Mouse (Mus musculus): ENCODE data around the gene Fads6. TPM values are rescaled to one million over a fixed set of nuclear protein-coding genes. Genes with fewer than 3 reads are reported as not detected.

Gene Fads6
- polyA plus RNA-seq, 1 experiment: 15.3 TPM

DNA sequence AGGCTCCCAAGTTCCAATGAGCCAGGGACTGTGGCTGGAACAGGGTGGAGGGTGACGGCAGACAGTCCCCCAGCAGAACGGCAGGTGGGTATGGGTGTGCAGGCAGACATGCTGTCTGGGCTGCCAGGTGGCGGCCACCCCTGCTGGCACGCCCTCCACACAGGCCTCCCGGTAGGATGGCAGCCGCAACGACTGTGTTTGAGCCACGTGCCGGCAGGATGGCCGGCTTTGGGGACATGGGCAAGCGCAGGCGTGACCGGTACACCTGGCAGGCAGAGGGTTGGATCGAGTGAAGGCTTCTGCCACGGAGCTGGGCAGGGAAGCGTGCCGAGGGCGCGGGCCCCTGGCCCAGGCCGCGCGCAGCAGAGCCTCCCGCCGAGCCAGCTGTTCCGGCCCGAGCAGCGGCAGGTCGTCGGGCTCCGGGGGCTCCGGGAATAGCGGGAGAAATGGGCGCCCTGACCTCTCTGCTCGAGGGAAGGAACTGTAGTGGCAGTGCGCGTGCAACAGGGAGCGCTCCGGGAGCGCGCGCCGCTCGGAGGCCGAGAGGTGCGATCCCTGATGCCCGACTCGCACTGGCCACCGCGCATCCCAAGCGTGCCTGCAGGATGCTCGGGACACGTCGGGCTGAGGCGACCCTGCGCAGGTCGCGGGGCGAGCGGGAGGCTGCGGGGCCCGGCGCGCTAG lies 47.6 kb downstream of the Fads6 start:
- Histone ChIP-seq H3K4me1 (ENCODE audit: control insufficient read depth, insufficient read depth, low read length) (no peaks in the 10 kb centered on the region), H3K4me3 (ENCODE audit: insufficient read depth, low read length) (peak overlapping the region; percentile 28; the same call in 1 of the 2 replicates)

DNA sequence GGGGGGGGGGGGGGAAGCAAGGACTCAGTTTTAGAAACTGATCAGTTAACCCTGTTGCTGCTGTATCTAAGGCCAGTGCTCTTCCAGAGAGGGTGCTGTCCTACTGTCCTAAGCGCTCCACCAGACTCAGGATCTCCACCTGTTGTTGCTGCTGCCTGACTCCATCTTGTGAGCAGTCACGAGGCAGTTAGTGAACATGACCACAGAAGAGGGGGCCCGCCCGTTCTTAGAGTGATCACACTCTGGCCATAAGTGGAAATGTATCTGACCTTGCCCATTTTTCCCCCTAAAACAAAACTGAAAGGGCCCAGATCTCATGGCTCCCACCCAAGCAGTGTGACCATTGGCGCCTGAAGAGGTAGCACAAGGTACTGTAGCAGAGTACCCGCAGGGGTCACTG lies 49.5 kb downstream of the Fads6 start:
- H3K4me1 ChIP-seq (ENCODE audit: control insufficient read depth, insufficient read depth, low read length): no peaks in the 10 kb centered on the region
- H3K4me3 ChIP-seq (ENCODE audit: insufficient read depth, low read length): no peak overlapping the region
- no peak overlapping the region for H3K27ac ChIP-seq (ENCODE audit: insufficient read depth, low read length)
- TF ChIP-seq POLR2A (IDR thresholded peaks at IDR 0.05; ENCODE audit: extremely low read depth, insufficient read depth, low read length) (no peak), CTCF (IDR thresholded peaks at IDR 0.05; ENCODE audit: extremely low read depth, insufficient read depth, low read length) (no peak)

More for the DNA sequence above, 47.6 kb downstream of the Fads6 start:
- TF ChIP-seq POLR2A (IDR thresholded peaks at IDR 0.05; ENCODE audit: extremely low read depth, insufficient read depth, low read length) (no peak), CTCF (IDR thresholded peaks at IDR 0.05; ENCODE audit: extremely low read depth, insufficient read depth, low read length) (no peak)
- no peak overlapping the region for H3K27ac ChIP-seq (ENCODE audit: insufficient read depth, low read length)

DNA sequence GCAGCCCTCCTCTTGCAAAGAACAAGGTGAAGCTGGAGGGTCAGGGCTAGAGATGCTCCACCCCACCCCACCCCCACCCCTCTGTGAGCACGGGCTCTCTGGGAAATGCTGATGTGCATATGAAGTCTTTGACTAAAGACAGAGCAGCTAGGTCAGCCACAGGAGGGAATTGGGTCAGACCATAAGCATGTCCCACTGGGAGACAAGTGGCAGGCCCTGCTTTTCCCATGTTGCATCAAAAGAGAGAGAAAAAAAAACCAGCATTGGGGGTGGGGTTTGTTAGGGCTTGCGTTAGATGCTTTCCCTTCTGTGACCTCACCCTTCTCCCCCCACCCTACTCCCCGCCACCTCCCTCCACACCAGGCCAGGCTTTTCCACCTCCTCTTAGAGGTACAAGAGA lies 50.2 kb downstream of the Fads6 start:
- TF ChIP-seq POLR2A (IDR thresholded peaks at IDR 0.05; ENCODE audit: extremely low read depth, insufficient read depth, low read length): no peak
- no peak for TF ChIP-seq CTCF (IDR thresholded peaks at IDR 0.05; ENCODE audit: extremely low read depth, insufficient read depth, low read length)
- H3K4me3 ChIP-seq (ENCODE audit: insufficient read depth, low read length): no peak overlapping the region
- no peak overlapping the region for H3K27ac ChIP-seq (ENCODE audit: insufficient read depth, low read length)
- H3K4me1 ChIP-seq (ENCODE audit: control insufficient read depth, insufficient read depth, low read length): no peaks in the 10 kb centered on the region

DNA sequence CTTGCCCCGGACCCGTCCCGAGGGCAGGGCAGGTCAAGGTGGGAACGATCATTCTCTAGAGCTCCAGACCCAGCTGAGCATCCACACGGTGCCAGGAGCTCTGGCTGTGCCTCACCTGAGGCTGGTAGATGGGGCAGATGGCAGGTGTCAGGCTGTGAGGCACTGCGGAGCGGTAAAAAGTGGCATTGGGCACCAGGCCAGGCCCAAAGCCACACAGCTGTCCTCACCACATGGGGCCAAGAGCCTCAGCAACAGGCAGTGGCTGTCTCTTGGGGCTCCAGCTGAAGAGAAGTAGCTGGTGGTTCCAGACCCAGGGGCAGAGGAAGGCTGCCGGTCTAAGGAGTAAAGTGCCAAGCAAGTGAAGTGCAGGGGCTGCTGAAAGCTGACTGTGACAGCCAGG lies 51.1 kb downstream of the Fads6 start:
- Histone ChIP-seq H3K27ac (ENCODE audit: insufficient read depth, low read length) (no peak overlapping the region), H3K4me1 (ENCODE audit: control insufficient read depth, insufficient read depth, low read length) (no peaks in the 10 kb centered on the region), H3K4me3 (ENCODE audit: insufficient read depth, low read length) (no peak overlapping the region)
- TF ChIP-seq CTCF (IDR thresholded peaks at IDR 0.05; ENCODE audit: extremely low read depth, insufficient read depth, low read length) (no peak), POLR2A (IDR thresholded peaks at IDR 0.05; ENCODE audit: extremely low read depth, insufficient read depth, low read length) (no peak)

DNA sequence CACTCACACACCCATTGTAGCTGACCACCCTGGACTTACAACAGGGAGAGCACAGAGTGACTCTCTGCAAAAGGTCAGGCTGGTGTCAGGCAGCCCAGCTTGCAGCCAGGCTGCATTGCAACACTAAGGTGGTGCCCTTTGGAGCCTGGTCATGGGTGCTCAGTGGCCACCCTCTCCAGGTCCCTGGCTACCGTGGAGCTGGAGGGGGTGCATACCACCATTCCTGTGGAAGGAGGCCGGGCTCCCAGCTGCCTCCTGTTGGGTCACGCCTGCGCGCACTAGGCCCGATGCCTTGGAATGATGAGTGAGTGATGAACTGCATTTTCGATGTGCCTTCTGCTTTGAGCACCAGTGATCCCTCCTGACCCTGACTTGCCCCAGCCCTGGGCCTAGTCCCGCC lies 52.6 kb downstream of the Fads6 start:
- TF ChIP-seq POLR2A (IDR thresholded peaks at IDR 0.05; ENCODE audit: extremely low read depth, insufficient read depth, low read length) (no peak), CTCF (IDR thresholded peaks at IDR 0.05; ENCODE audit: extremely low read depth, insufficient read depth, low read length) (no peak)
- Histone ChIP-seq H3K4me1 (ENCODE audit: control insufficient read depth, insufficient read depth, low read length) (no peaks in the 10 kb centered on the region), H3K27ac (ENCODE audit: insufficient read depth, low read length) (no peak overlapping the region), H3K4me3 (ENCODE audit: insufficient read depth, low read length) (no peak overlapping the region)

DNA sequence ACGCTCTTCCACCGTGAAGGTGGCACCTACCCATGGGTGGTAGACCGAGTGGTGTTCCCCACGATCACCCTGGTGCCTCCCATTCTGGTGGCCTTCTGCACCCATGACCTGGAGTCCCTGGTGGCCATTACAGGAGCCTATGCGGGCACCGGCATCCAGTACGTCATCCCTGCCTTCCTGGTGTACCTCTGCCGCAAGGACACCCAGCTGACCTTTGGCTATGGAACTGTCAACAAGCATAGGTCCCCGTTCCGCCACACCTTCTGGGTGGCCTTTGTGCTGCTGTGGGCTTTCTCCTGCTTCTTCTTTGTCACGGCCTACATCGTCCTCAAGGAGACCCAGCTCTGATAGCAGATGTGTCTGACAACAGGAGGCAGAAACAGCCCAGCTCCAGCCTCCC lies 53.7 kb downstream of the Fads6 start:
- TF ChIP-seq CTCF (IDR thresholded peaks at IDR 0.05; ENCODE audit: extremely low read depth, insufficient read depth, low read length) (no peak), POLR2A (IDR thresholded peaks at IDR 0.05; ENCODE audit: extremely low read depth, insufficient read depth, low read length) (no peak)
- H3K4me3 ChIP-seq (ENCODE audit: insufficient read depth, low read length): no peak overlapping the region
- no peaks in the 10 kb centered on the region for H3K4me1 ChIP-seq (ENCODE audit: control insufficient read depth, insufficient read depth, low read length)
- no peak overlapping the region for H3K27ac ChIP-seq (ENCODE audit: insufficient read depth, low read length)

DNA sequence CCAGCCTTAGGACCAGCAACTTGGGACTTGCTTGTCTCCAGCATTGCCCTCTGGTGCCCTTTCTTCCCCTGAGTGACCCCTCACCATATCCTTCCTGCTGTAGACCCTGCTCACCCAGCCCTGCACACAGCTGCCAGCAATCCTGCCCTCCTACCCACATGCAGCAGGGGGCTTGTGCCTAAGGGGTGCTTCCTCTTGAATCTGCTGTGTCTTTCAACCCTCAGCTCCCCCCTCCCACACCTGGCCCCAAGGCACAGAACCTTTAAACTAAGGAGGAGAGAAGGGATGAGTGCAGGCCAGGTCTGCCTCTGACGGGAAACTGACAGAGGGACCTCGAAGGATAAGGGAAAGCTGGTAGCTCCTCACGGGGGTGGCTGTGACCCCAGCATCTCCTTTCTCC lies 54.7 kb downstream of the Fads6 start:
- Histone ChIP-seq H3K4me3 (ENCODE audit: insufficient read depth, low read length) (no peak overlapping the region), H3K27ac (ENCODE audit: insufficient read depth, low read length) (no peak overlapping the region), H3K4me1 (ENCODE audit: control insufficient read depth, insufficient read depth, low read length) (no peaks in the 10 kb centered on the region)
- TF ChIP-seq CTCF (IDR thresholded peaks at IDR 0.05; ENCODE audit: extremely low read depth, insufficient read depth, low read length) (no peak), POLR2A (IDR thresholded peaks at IDR 0.05; ENCODE audit: extremely low read depth, insufficient read depth, low read length) (no peak)

DNA sequence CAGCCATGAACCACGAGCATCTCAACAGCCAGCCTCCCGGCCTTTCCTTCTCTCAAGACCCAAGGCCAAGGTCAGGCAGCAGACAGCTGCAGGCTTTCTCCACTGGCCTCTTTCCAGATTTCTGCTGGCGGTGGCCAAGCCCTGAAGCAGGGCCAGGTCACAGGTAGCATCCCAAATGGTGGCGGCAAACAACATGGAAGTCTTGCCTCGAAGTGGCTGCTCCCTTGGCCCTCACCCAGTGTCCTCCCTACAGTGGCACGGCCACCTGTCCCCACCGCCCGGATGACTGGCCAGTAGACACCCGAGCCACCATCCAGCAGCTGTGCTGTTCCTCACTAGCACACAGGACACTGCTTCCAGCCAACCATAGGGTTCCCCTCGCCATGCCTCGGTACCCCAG lies 56.1 kb downstream of the Fads6 start:
- no peak overlapping the region for H3K27ac ChIP-seq (ENCODE audit: insufficient read depth, low read length)
- no peak for TF ChIP-seq POLR2A (IDR thresholded peaks at IDR 0.05; ENCODE audit: extremely low read depth, insufficient read depth, low read length)
- TF ChIP-seq CTCF (IDR thresholded peaks at IDR 0.05; ENCODE audit: extremely low read depth, insufficient read depth, low read length): no peak
- no peaks in the 10 kb centered on the region for H3K4me1 ChIP-seq (ENCODE audit: control insufficient read depth, insufficient read depth, low read length)
- no peak overlapping the region for H3K4me3 ChIP-seq (ENCODE audit: insufficient read depth, low read length)

DNA sequence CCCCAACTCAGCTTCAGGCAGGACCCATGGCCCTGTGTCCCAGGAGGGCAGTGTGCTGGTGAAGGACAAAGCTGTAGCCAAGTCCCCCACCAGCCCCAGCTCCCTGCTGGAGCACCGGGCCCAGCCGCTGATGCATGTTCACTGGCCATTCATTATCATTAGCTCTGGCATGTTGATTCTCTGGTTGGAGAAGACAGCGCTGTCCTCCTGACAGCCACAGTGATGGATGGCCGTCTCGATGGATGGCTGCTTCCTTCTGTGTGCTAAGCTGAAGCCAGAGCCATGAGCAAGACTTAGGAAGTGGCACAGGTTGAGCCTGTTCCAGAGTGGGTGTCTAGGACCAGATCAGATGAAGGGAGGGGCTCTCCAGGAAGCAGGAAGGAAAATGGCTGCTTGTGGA lies 60.9 kb downstream of the Fads6 start:
- no peaks in the 10 kb centered on the region for H3K4me1 ChIP-seq (ENCODE audit: control insufficient read depth, insufficient read depth, low read length)
- TF ChIP-seq POLR2A (IDR thresholded peaks at IDR 0.05; ENCODE audit: extremely low read depth, insufficient read depth, low read length) (no peak), CTCF (IDR thresholded peaks at IDR 0.05; ENCODE audit: extremely low read depth, insufficient read depth, low read length) (no peak)
- no peak overlapping the region for H3K4me3 ChIP-seq (ENCODE audit: insufficient read depth, low read length)
- no peak overlapping the region for H3K27ac ChIP-seq (ENCODE audit: insufficient read depth, low read length)

DNA sequence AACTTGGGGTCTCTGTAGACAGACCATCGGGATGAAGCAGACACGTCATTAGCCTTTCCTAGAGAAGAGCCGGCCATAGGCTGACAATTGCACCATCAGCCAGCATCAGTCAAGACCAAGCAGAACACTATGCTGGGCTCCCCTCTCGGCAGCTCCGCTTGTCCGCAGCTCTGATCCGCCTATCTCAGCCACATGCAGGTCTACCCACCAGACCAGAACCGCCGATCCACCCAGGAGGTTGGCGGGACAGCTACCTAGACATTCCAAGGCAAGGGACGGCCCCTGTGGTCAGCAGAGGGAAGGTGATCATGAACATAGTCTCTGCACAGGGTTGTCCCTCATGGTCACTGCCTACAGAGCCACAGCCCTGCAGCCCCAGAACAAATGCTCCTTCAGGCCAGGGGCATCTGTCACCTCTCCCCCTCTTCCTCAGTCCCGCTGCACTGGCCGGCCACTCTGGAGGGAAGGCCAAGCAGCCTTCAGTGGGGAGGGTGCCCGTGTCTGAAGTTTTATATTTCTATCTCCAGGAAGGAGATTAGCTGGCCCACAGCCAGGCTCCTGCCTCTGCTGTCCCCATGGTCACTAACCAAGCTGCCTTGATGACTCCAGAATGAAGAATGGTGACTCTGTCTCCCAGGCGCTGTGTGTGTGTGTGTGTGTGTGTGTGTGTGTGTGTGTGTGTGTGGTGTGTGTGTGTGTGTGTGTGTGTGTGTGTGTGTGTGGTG lies 63.0 kb downstream of the Fads6 start:
- TF ChIP-seq CTCF (IDR thresholded peaks at IDR 0.05; ENCODE audit: extremely low read depth, insufficient read depth, low read length) (no peak), POLR2A (IDR thresholded peaks at IDR 0.05; ENCODE audit: extremely low read depth, insufficient read depth, low read length) (no peak)
- H3K4me3 ChIP-seq (ENCODE audit: insufficient read depth, low read length): no peak overlapping the region
- no peaks in the 10 kb centered on the region for H3K4me1 ChIP-seq (ENCODE audit: control insufficient read depth, insufficient read depth, low read length)
- peak overlapping the region; percentile 82 for H3K27ac ChIP-seq (ENCODE audit: insufficient read depth, low read length)

Measured in cortical plate, adult 2 months (tissue).